Mouse (Mus musculus): ENCODE results near the gene Plac8.
A peak's percentile ranks its signal among the peaks of the same experiment; 100 is the strongest.

Plac8 gene

GRCm38 (mm10) chr5:100526164-100526563, 45.9 kb downstream of the Plac8 start:
- DNase-seq, result no peak

DNA sequence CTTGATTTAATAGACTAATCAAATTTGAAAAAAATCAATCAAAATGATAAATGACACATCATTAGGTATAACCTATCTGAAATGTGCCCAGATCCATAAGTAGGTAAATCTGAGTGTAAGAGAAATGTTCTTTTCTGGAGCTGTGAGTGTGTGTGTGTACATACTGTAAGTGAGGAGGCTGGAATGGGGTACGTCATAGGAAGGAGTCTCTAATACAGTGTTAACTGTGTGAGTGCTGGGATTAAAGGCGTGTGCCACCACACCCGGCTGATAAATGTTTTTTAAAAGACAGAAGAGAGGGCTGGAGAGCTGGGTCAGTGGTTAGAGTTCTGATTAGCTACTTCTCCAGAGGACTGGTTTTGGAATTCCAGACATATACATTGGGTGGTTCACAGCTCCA, 46.4 kb downstream of the Plac8 start:
- no peak for DNase-seq

GRCm38 (mm10) chr5:100524921-100525320, 47.1 kb downstream of the Plac8 start:
- no peak for DNase-seq

DNA sequence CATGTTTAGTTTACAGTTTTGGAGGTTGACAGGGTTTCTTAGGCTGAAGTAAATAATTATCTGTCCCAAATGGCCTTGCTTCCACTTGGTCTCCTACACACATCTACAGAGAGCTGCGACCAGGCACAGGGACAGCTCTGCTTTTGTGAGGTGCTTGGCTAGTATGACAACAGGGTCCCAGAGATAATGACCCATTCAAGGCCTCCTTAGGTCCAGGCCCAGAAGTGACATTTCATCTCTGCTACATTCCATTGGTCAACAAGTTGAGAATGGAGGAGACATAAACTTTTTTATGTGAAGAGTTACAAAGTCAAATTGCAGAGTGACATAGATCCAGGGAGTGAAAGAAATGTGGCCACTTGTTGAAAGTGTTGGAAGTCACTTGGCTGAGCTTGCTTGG, 48.7 kb downstream of the Plac8 start:
- DNase-seq, result no peak

DNA sequence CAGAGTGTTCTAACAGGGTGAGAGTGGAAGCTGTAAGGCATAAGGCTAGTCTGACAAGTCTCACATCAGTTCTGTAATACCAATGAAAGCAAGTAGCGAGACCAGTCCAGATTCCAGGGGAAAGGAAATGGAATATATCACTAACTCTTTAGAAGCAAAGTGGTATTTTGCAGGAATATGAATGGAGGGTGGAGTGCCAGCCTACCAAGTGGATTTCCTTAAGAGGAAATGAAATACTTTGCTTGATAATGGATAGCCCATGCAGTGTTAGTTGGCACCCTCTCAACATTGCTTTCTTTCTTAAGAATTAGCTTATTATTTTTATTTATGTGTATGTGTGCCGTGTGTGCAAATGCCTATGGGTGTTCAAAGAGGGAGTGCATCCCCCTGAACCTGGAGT, 51.8 kb downstream of the Plac8 start:
- no peak for DNase-seq

- DNase-seq, result no peak
Measured at GRCm38 (mm10) chr5:100519027-100519411, 53.0 kb downstream of the Plac8 start.

- DNase-seq, result peak; percentile 93 to 96
Measured at GRCm38 (mm10) chr5:100518049-100519026, 53.7 kb downstream of the Plac8 start, which contains the start of gene Cops4. Cops4 (plus strand) TSS chr5:100518309.

DNA sequence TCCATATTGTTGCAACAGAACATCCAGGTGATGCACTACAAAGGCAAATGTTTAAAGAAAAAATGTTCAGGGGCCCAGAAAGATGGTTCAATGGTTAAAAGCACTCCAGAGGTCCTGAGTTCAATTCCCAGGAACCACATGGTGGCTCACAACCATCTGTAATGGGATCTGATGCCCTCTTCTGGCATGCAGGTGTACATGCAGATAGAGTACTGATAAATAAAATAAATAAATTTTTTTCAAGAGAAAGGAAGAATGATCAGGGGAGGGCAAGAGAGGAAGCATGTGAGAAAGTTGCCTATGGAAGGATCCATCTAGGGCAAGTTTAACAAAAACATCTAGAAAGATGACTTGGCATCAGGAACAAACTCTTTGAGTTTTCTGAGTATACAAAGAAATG, 59.5 kb downstream of the Plac8 start:
- DNase-seq, result no peak

DNA sequence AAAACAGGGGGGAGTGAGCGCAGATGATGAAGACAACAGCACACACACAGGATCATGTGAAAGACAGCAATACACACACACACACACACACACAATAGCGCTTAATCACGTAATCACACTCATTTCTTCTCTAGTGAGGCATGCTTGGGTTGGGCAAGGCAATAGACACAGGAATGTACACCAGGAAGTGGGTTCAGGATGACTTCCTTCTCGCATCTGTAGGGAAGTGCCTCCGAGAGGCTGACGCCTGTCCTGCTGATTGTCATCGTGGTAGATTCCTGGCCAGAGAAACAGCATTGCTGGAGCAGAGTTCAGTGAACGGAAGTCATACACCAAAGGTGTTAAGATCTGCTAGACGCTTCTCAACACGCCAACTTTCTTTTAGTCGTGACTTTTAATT, 62.8 kb downstream of the Plac8 start:
- no peak for DNase-seq
